ENCODE assay signal across 8 mouse cellular contexts in genomic region chr4:134975261-134975928, GRCm38 (mm10). TPM values are rescaled to one million over a fixed set of nuclear protein-coding genes. Genes with fewer than 3 reads are reported as not detected.
DNase-seq lines count a peak whose midpoint lies in the region; ATAC-seq and TF ChIP-seq lines count a peak whose summit lies in the region.

No protein-coding gene starts in this region.

- H3K4me1 ChIP-seq in heart, embryonic 10.5 days, result peaks cover 7% of the 10 kb centered on the region
- H3K4me1 ChIP-seq in embryonic facial prominence, embryonic 10.5 days, result peaks cover 23% of the 10 kb centered on the region
- H3K4me1 ChIP-seq in limb, embryonic 10.5 days, result peaks cover 21% of the 10 kb centered on the region
- H3K4me1 ChIP-seq in stomach, postnatal 0 days (replicated peaks; ENCODE audit: control insufficient read depth, insufficient read depth), result no peaks in the 10 kb centered on the region

- 36% methylated on average over 14 of the region's 14 CpGs for WGBS in heart, embryonic 10.5 days
- WGBS in embryonic facial prominence, embryonic 10.5 days, result 20% methylated on average over 14 of the region's 14 CpGs
- WGBS in limb, embryonic 10.5 days, result 32% methylated on average over 14 of the region's 14 CpGs
- WGBS in stomach, postnatal 0 days, result 26% methylated on average over 14 of the region's 14 CpGs

- no peaks in the 10 kb centered on the region for H3K36me3 ChIP-seq in heart, embryonic 10.5 days
- no peaks in the 10 kb centered on the region for H3K36me3 ChIP-seq in embryonic facial prominence, embryonic 10.5 days (replicated peaks)
- no peaks in the 10 kb centered on the region for H3K36me3 ChIP-seq in limb, embryonic 10.5 days
- H3K36me3 ChIP-seq in stomach, postnatal 0 days (ENCODE audit: control insufficient read depth, insufficient read depth, low read length), result no peaks in the 10 kb centered on the region

- H3K4me3 ChIP-seq in heart, embryonic 10.5 days, result no peak overlapping the region
- no peak overlapping the region for H3K4me3 ChIP-seq in embryonic facial prominence, embryonic 10.5 days
- no peak overlapping the region for H3K4me3 ChIP-seq in limb, embryonic 10.5 days
- no peak overlapping the region for H3K4me3 ChIP-seq in stomach, postnatal 0 days (ENCODE audit: low read depth, low read length)

- no peak for DNase-seq in heart, embryonic 10.5 days (ENCODE audit: low spot score)
- no peak for DNase-seq in heart, adult 8-10 months (ENCODE audit: low spot score)
- peak; percentile 31 for DNase-seq in A20 (ENCODE audit: low read depth, low spot score)
- peak; percentile 53 for DNase-seq in embryonic facial prominence, embryonic 10.5 days (ENCODE audit: low spot score)
- DNase-seq in limb, embryonic 10.5 days (ENCODE audit: low spot score), result no peak
- peak; percentile 87 for DNase-seq in stomach, postnatal 0 days (ENCODE audit: low spot score)
- DNase-seq in thymus, postnatal 10 days (ENCODE audit: low spot score in 2 of 2), result no peak
- DNase-seq in T-cell, adult 2 months (ENCODE audit: low spot score), result no peak

- peak; percentile 75 for TF ChIP-seq CTCF in stomach, postnatal 0 days (IDR thresholded peaks at IDR 0.05; ENCODE audit: low read depth)

- H3K9me3 ChIP-seq in heart, embryonic 10.5 days, result no peaks in the 10 kb centered on the region
- no peaks in the 10 kb centered on the region for H3K9me3 ChIP-seq in embryonic facial prominence, embryonic 10.5 days
- no peaks in the 10 kb centered on the region for H3K9me3 ChIP-seq in limb, embryonic 10.5 days (replicated peaks)
- no peaks in the 10 kb centered on the region for H3K9me3 ChIP-seq in stomach, postnatal 0 days (ENCODE audit: control insufficient read depth, low read length)

- 0 out of 2 replicates have a peak overlapping the region, but pooled peaks have one; percentile 12 for H3K4me2 ChIP-seq in stomach, postnatal 0 days (replicated peaks; ENCODE audit: low read depth)

- H3K27me3 ChIP-seq in heart, embryonic 10.5 days (ENCODE audit: insufficient read depth, poor library complexity, severe bottlenecking), result no peaks in the 10 kb centered on the region; the same call in 1 of the 2 replicates
- H3K27me3 ChIP-seq in embryonic facial prominence, embryonic 10.5 days (replicated peaks; ENCODE audit: low read depth, poor library complexity, severe bottlenecking), result no peaks in the 10 kb centered on the region
- H3K27me3 ChIP-seq in limb, embryonic 10.5 days (ENCODE audit: low read depth, poor library complexity, severe bottlenecking), result no peaks in the 10 kb centered on the region
- H3K27me3 ChIP-seq in stomach, postnatal 0 days (ENCODE audit: control insufficient read depth, insufficient read depth, low read length), result no peaks in the 10 kb centered on the region

- TF ChIP-seq EP300 in stomach, postnatal 0 days (optimal IDR thresholded peaks at IDR 0.05), result no peak

- H3K9ac ChIP-seq in stomach, postnatal 0 days (ENCODE audit: low read length), result no peak overlapping the region

- 0 out of 2 replicates have a peak overlapping the region, but pooled peaks have one; percentile 1 for H3K27ac ChIP-seq in heart, embryonic 10.5 days
- H3K27ac ChIP-seq in embryonic facial prominence, embryonic 10.5 days (replicated peaks), result peak overlapping the region; percentile 41; the same call in 1 of the 2 replicates
- H3K27ac ChIP-seq in limb, embryonic 10.5 days, result peak overlapping the region; percentile 42; the same call in 1 of the 2 replicates
- H3K27ac ChIP-seq in stomach, postnatal 0 days (replicated peaks), result peak overlapping the region; percentile 80

- ATAC-seq in stomach, postnatal 0 days (ENCODE audit: low FRiP score, low TSS enrichment), result peak; percentile 94

RNA-seq across cellular contexts. Expression of gene Syf2, which starts 44.7 kb away (rescaled TPM):
- 52.3 and 63.0 TPM in 2 replicates for polyA plus RNA-seq in heart, embryonic 10.5 days (2016; fragmentation: Nextera tagmentation; extraction: Ambion mirVana)
- total RNA-seq in heart, adult 8-10 months (2022), result 10 to 100 TPM; 51.6 to 66.1 (median 59.4) TPM
- 65.2 and 65.9 TPM in 2 replicates for polyA plus RNA-seq in embryonic facial prominence, embryonic 10.5 days (2016; fragmentation: Nextera tagmentation; extraction: Ambion mirVana)
- 67.3 and 67.9 TPM in 2 replicates for polyA plus RNA-seq in limb, embryonic 10.5 days (2016; fragmentation: Nextera tagmentation; extraction: Ambion mirVana)
- polyA plus RNA-seq in stomach, postnatal 0 days (2015; fragmentation: Nextera tagmentation; extraction: Ambion mirVana), result 74.1 and 77.9 TPM in 2 replicates

RNA-seq across cellular contexts. Expression of gene Rsrp1, which starts 52.0 kb away (rescaled TPM):
- 329 and 376 TPM in 2 replicates for polyA plus RNA-seq in heart, embryonic 10.5 days (2016; fragmentation: Nextera tagmentation; extraction: Ambion mirVana)
- 100 to 1,000 TPM in 3 of 4 experiments, 10 to 100 TPM in 1; 97.1 to 165 (median 123) TPM for total RNA-seq in heart, adult 8-10 months (2022)
- polyA plus RNA-seq in embryonic facial prominence, embryonic 10.5 days (2016; fragmentation: Nextera tagmentation; extraction: Ambion mirVana), result 343 and 353 TPM in 2 replicates
- 299 and 383 TPM in 2 replicates for polyA plus RNA-seq in limb, embryonic 10.5 days (2016; fragmentation: Nextera tagmentation; extraction: Ambion mirVana)
- 278 and 283 TPM in 2 replicates for polyA plus RNA-seq in stomach, postnatal 0 days (2015; fragmentation: Nextera tagmentation; extraction: Ambion mirVana)

Comparison
In these comparisons a context has a peak if more than half of its experiments do, and no peak if none do; other contexts are left out.
1. DNase-seq: peak in A20 (single experiment), embryonic facial prominence, embryonic 10.5 days (single experiment) and stomach, postnatal 0 days (single experiment); none in heart, embryonic 10.5 days (single experiment), heart, adult 8-10 months (single experiment), limb, embryonic 10.5 days (single experiment), thymus, postnatal 10 days (0 of 2) and T-cell, adult 2 months (single experiment).
2. H3K27ac ChIP-seq: peak in every context shown above with its lines; median percentile 80 in stomach, postnatal 0 days; 42 in limb, embryonic 10.5 days; 41 in embryonic facial prominence, embryonic 10.5 days; 1 in heart, embryonic 10.5 days.